ENCODE assay signal across 9 mouse cellular contexts in the genomic region with DNA sequence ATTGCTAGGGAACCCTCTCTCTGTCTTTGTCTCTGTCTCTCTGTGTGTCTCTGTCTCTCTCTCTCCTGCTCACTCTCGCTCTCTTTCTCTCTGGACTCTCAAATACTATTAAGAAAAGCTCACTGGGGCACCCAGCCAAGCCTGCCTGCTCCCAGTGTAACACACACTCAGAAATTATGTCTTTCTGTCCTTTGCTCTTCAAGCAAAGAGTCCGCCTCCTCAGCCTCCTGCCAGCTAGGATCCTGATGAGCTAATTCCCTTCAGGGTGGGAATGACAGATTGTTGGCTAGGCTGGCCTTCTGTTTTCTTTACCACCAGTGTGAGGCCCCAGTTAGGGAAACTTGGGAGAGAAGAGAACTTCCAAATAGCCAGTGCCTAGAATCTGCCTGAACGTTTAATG. TPM values are rescaled to one million over a fixed set of nuclear protein-coding genes. Genes with fewer than 3 reads are reported as not detected.
DNase-seq lines count a peak whose midpoint lies in the region; ATAC-seq and TF ChIP-seq lines count a peak whose summit lies in the region.
"Had no signal": no experiment of that assay in that cellular context is flagged by ENCODE, and none has a peak within 500 bp of the region (broad histone marks: within the 10 kb centered on the region; RNA-seq: fewer than 3 reads in every experiment).

No protein-coding gene starts in this region.

- peaks cover 22% of the 10 kb centered on the region; the same call in 1 of the 2 replicates for H3K4me1 ChIP-seq in embryonic facial prominence, embryonic 14.5 days (ENCODE audit: control insufficient read depth, insufficient read depth, low read length)
- H3K4me1 ChIP-seq in embryonic facial prominence, embryonic 10.5 days = peaks cover 8% of the 10 kb centered on the region
- 0 out of 2 replicates have a peak, but pooled peaks cover 7% of the 10 kb centered on the region for H3K4me1 ChIP-seq in forebrain, postnatal 0 days (ENCODE audit: insufficient read depth)
- peaks cover 20% of the 10 kb centered on the region for H3K4me1 ChIP-seq in hindbrain, embryonic 15.5 days (replicated peaks)
- H3K4me1 ChIP-seq in limb, embryonic 15.5 days = peaks cover 41% of the 10 kb centered on the region
- H3K4me1 ChIP-seq in stomach, embryonic 15.5 days = peaks cover 2% of the 10 kb centered on the region; the same call in 1 of the 2 replicates
- H3K4me1 ChIP-seq: liver, embryonic 13.5 days had no signal

- H3K9ac ChIP-seq in embryonic facial prominence, embryonic 14.5 days (ENCODE audit: low read depth, low read length) = no peak overlapping the region
- H3K9ac ChIP-seq in forebrain, postnatal 0 days = no peak overlapping the region
- H3K9ac ChIP-seq in hindbrain, embryonic 15.5 days = no peak overlapping the region
- H3K9ac ChIP-seq in limb, embryonic 15.5 days = no peak overlapping the region
- no peak overlapping the region for H3K9ac ChIP-seq in stomach, embryonic 15.5 days
- H3K9ac ChIP-seq: liver, embryonic 13.5 days had no signal

- no peaks in the 10 kb centered on the region for H3K27me3 ChIP-seq in embryonic facial prominence, embryonic 14.5 days (replicated peaks; ENCODE audit: control insufficient read depth, insufficient read depth, low read length)
- no peaks in the 10 kb centered on the region for H3K27me3 ChIP-seq in embryonic facial prominence, embryonic 10.5 days (replicated peaks; ENCODE audit: low read depth, poor library complexity, severe bottlenecking)
- H3K27me3 ChIP-seq in forebrain, postnatal 0 days (ENCODE audit: insufficient read depth, low read length) = no peaks in the 10 kb centered on the region
- no peaks in the 10 kb centered on the region for H3K27me3 ChIP-seq in hindbrain, embryonic 15.5 days
- H3K27me3 ChIP-seq in limb, embryonic 15.5 days = no peaks in the 10 kb centered on the region
- H3K27me3 ChIP-seq in stomach, embryonic 15.5 days (replicated peaks) = no peaks in the 10 kb centered on the region
- H3K27me3 ChIP-seq: liver, embryonic 13.5 days had no signal

- no peak overlapping the region for H3K4me2 ChIP-seq in embryonic facial prominence, embryonic 14.5 days (ENCODE audit: low read depth, low read length)
- no peak overlapping the region for H3K4me2 ChIP-seq in forebrain, postnatal 0 days (ENCODE audit: low read depth)
- no peak overlapping the region for H3K4me2 ChIP-seq in hindbrain, embryonic 15.5 days
- no peak overlapping the region for H3K4me2 ChIP-seq in limb, embryonic 15.5 days
- H3K4me2 ChIP-seq in stomach, embryonic 15.5 days = no peak overlapping the region
- H3K4me2 ChIP-seq: liver, embryonic 13.5 days had no signal

- no peaks in the 10 kb centered on the region for H3K9me3 ChIP-seq in embryonic facial prominence, embryonic 14.5 days (ENCODE audit: control insufficient read depth, low read length)
- no peaks in the 10 kb centered on the region for H3K9me3 ChIP-seq in embryonic facial prominence, embryonic 10.5 days
- H3K9me3 ChIP-seq in forebrain, postnatal 0 days (ENCODE audit: low read length) = no peaks in the 10 kb centered on the region
- no peaks in the 10 kb centered on the region for H3K9me3 ChIP-seq in hindbrain, embryonic 15.5 days
- H3K9me3 ChIP-seq in limb, embryonic 15.5 days = no peaks in the 10 kb centered on the region
- H3K9me3 ChIP-seq in stomach, embryonic 15.5 days = no peaks in the 10 kb centered on the region
- H3K9me3 ChIP-seq: liver, embryonic 13.5 days had no signal

- TF ChIP-seq CTCF in forebrain, postnatal 0 days (IDR thresholded peaks at IDR 0.05; ENCODE audit: low read depth) = no peak

- H3K4me3 ChIP-seq in embryonic facial prominence, embryonic 14.5 days (ENCODE audit: low read depth, low read length) = no peak overlapping the region
- no peak overlapping the region for H3K4me3 ChIP-seq in embryonic facial prominence, embryonic 10.5 days
- no peak overlapping the region for H3K4me3 ChIP-seq in forebrain, postnatal 0 days (ENCODE audit: low read depth, low read length)
- H3K4me3 ChIP-seq in hindbrain, embryonic 15.5 days = no peak overlapping the region
- H3K4me3 ChIP-seq in limb, embryonic 15.5 days = no peak overlapping the region
- H3K4me3 ChIP-seq in stomach, embryonic 15.5 days (replicated peaks) = no peak overlapping the region
- H3K4me3 ChIP-seq: liver, embryonic 13.5 days had no signal

- WGBS in embryonic facial prominence, embryonic 14.5 days = 24% methylated on average over 3 of the region's 3 CpGs
- 66% methylated on average over 3 of the region's 3 CpGs for WGBS in embryonic facial prominence, embryonic 10.5 days
- 14% methylated on average over 3 of the region's 3 CpGs for WGBS in forebrain, postnatal 0 days
- WGBS in hindbrain, embryonic 15.5 days = 33% methylated on average over 3 of the region's 3 CpGs
- WGBS in limb, embryonic 15.5 days = 23% methylated on average over 3 of the region's 3 CpGs
- 29% methylated on average over 3 of the region's 3 CpGs for WGBS in stomach, embryonic 15.5 days

- peak; percentile 90 for DNase-seq in embryonic facial prominence, embryonic 14.5 days (ENCODE audit: low spot score)
- no peak for DNase-seq in embryonic facial prominence, embryonic 10.5 days (ENCODE audit: low spot score)
- peak; percentile 95 for DNase-seq in NIH3T3 (ENCODE audit: low read depth)
- peak; percentile 65 for DNase-seq in forebrain, postnatal 0 days
- no peak for DNase-seq in natural killer cell, adult 2 months (ENCODE audit: low spot score in 2 of 2)
- DNase-seq: liver, embryonic 13.5 days had no signal

- H3K27ac ChIP-seq in embryonic facial prominence, embryonic 14.5 days (replicated peaks; ENCODE audit: low read depth, low read length) = peak overlapping the region; percentile 30; the same call in 1 of the 2 replicates
- H3K27ac ChIP-seq in embryonic facial prominence, embryonic 10.5 days (replicated peaks) = no peak overlapping the region
- no peak overlapping the region for H3K27ac ChIP-seq in forebrain, postnatal 0 days (ENCODE audit: low read depth, low read length)
- H3K27ac ChIP-seq in hindbrain, embryonic 15.5 days (replicated peaks) = no peak overlapping the region
- H3K27ac ChIP-seq in limb, embryonic 15.5 days = peak overlapping the region; percentile 8; the same call in 1 of the 2 replicates
- H3K27ac ChIP-seq in stomach, embryonic 15.5 days = no peak overlapping the region
- H3K27ac ChIP-seq: liver, embryonic 13.5 days had no signal

- ATAC-seq in embryonic facial prominence, embryonic 14.5 days (ENCODE audit: low read depth) = peak; percentile 59
- peak; percentile 70 for ATAC-seq in forebrain, postnatal 0 days
- ATAC-seq in hindbrain, embryonic 15.5 days (ENCODE audit: low FRiP score, low read depth) = peak; percentile 82
- ATAC-seq in limb, embryonic 15.5 days (ENCODE audit: insufficient number of reproducible peaks, low FRiP score, low TSS enrichment, low read depth) = no peak; the same call in 1 of the 2 replicates
- peak; percentile 73; the same call in 1 of the 2 replicates for ATAC-seq in stomach, embryonic 15.5 days (ENCODE audit: insufficient read depth, low FRiP score, low read depth)

- no peaks in the 10 kb centered on the region for H3K36me3 ChIP-seq in embryonic facial prominence, embryonic 14.5 days (ENCODE audit: control insufficient read depth, insufficient read depth, low read length)
- H3K36me3 ChIP-seq in embryonic facial prominence, embryonic 10.5 days (replicated peaks) = no peaks in the 10 kb centered on the region
- H3K36me3 ChIP-seq in forebrain, postnatal 0 days (ENCODE audit: insufficient read depth) = no peaks in the 10 kb centered on the region
- no peaks in the 10 kb centered on the region for H3K36me3 ChIP-seq in hindbrain, embryonic 15.5 days
- H3K36me3 ChIP-seq in limb, embryonic 15.5 days = no peaks in the 10 kb centered on the region
- no peaks in the 10 kb centered on the region for H3K36me3 ChIP-seq in stomach, embryonic 15.5 days
- H3K36me3 ChIP-seq: liver, embryonic 13.5 days had no signal

RNA-seq across cellular contexts. Expression of gene Rbpj, which starts 57.1 kb away (rescaled TPM):
- polyA plus RNA-seq in embryonic facial prominence, embryonic 14.5 days (2014; fragmentation: Nextera tagmentation; extraction: Ambion mirVana) = 48.1 and 49.4 TPM in 2 replicates
- polyA plus RNA-seq in embryonic facial prominence, embryonic 10.5 days (2016; fragmentation: Nextera tagmentation; extraction: Ambion mirVana) = 43.5 and 44.9 TPM in 2 replicates
- total RNA-seq in forebrain, postnatal 0 days (2014; rRNA removed) = 18.8 and 25.4 TPM in 2 replicates
- polyA plus RNA-seq in forebrain, postnatal 0 days (2015; fragmentation: Nextera tagmentation; extraction: Ambion mirVana) = 13.8 and 19.4 TPM in 2 replicates
- 28.0 and 29.6 TPM in 2 replicates for polyA plus RNA-seq in hindbrain, embryonic 15.5 days (2015; fragmentation: Nextera tagmentation; extraction: Ambion mirVana)
- 35.6 and 36.5 TPM in 2 replicates for polyA plus RNA-seq in limb, embryonic 15.5 days (2015; fragmentation: Nextera tagmentation; extraction: Ambion mirVana)
- 26.9 and 28.8 TPM in 2 replicates for polyA plus RNA-seq in stomach, embryonic 15.5 days (2015; fragmentation: Nextera tagmentation; extraction: Ambion mirVana)

Comparison
In these comparisons a context has a peak if more than half of its experiments do, and no peak if none do; other contexts are left out.
1. DNase-seq: peak in embryonic facial prominence, embryonic 14.5 days (single experiment), NIH3T3 (single experiment) and forebrain, postnatal 0 days (single experiment); none in embryonic facial prominence, embryonic 10.5 days (single experiment) and natural killer cell, adult 2 months (0 of 2).
2. H3K27ac ChIP-seq: peak in embryonic facial prominence, embryonic 14.5 days (single experiment) and limb, embryonic 15.5 days (single experiment); none in embryonic facial prominence, embryonic 10.5 days (single experiment), forebrain, postnatal 0 days (single experiment), hindbrain, embryonic 15.5 days (single experiment) and stomach, embryonic 15.5 days (single experiment).